Mouse (Mus musculus): ENCODE results near the gene Cd84. TPM values are rescaled to one million over a fixed set of nuclear protein-coding genes. Genes with fewer than 3 reads are reported as not detected.

Gene Cd84
- polyA plus RNA-seq, 1 experiment, result 384 TPM

GRCm38 (mm10) chr1:171924900-171925299 is 85.4 kb downstream of the Cd84 start:
- no peak overlapping the region for H3K27ac ChIP-seq (ENCODE audit: insufficient read depth, low read depth, low read length)
- TF ChIP-seq POLR2A (IDR thresholded peaks at IDR 0.05; ENCODE audit: borderline replicate concordance, low read depth, low read length) (no peak), CTCF (IDR thresholded peaks at IDR 0.05; ENCODE audit: low read depth, low read length) (no peak)
- H3K4me3 ChIP-seq (ENCODE audit: insufficient read depth, low read length), result no peak overlapping the region
- no peaks in the 10 kb centered on the region for H3K4me1 ChIP-seq (ENCODE audit: control insufficient read depth, insufficient read depth, low read length)

GRCm38 (mm10) chr1:171933851-171934250 is 94.4 kb downstream of the Cd84 start:
- Histone ChIP-seq H3K4me1 (ENCODE audit: control insufficient read depth, insufficient read depth, low read length) (no peaks in the 10 kb centered on the region), H3K4me3 (ENCODE audit: insufficient read depth, low read length) (no peak overlapping the region), H3K27ac (ENCODE audit: insufficient read depth, low read depth, low read length) (no peak overlapping the region)
- no peak for TF ChIP-seq POLR2A (IDR thresholded peaks at IDR 0.05; ENCODE audit: borderline replicate concordance, low read depth, low read length)
- no peak for TF ChIP-seq CTCF (IDR thresholded peaks at IDR 0.05; ENCODE audit: low read depth, low read length)

- no peaks in the 10 kb centered on the region for H3K4me1 ChIP-seq (ENCODE audit: control insufficient read depth, insufficient read depth, low read length)
- H3K27ac ChIP-seq (ENCODE audit: insufficient read depth, low read depth, low read length), result no peak overlapping the region
- TF ChIP-seq CTCF (IDR thresholded peaks at IDR 0.05; ENCODE audit: low read depth, low read length), result no peak
- TF ChIP-seq POLR2A (IDR thresholded peaks at IDR 0.05; ENCODE audit: borderline replicate concordance, low read depth, low read length), result no peak
- H3K4me3 ChIP-seq (ENCODE audit: insufficient read depth, low read length), result no peak overlapping the region
Measured at GRCm38 (mm10) chr1:171938952-171939948, 99.8 kb downstream of the Cd84 start.

Other genes with a start within 250 kb of the Cd84 start
- 249 and 274 TPM in 2 replicates for gene Ly9, start 232.3 kb upstream of the Cd84 start, polyA plus RNA-seq (2012; ENCODE audit: insufficient read depth, insufficient read length, missing spikeins)
- gene Slamf7, start 186.7 kb upstream of the Cd84 start, polyA plus RNA-seq (2012; ENCODE audit: insufficient read depth, insufficient read length, missing spikeins), result 177 and 179 TPM in 2 replicates
- gene Cd48, start 157.7 kb upstream of the Cd84 start, polyA plus RNA-seq (2012; ENCODE audit: insufficient read depth, insufficient read length, missing spikeins), result 346 and 376 TPM in 2 replicates
- not detected in 2 replicates for gene Slamf1, start 72.6 kb upstream of the Cd84 start, polyA plus RNA-seq (2012; ENCODE audit: insufficient read depth, insufficient read length, missing spikeins)
- 32.2 and 33.8 TPM in 2 replicates for gene Gm10521, start 56.0 kb downstream of the Cd84 start, polyA plus RNA-seq (2012; ENCODE audit: insufficient read depth, insufficient read length, missing spikeins)
- 0.83 and 0.94 TPM in 2 replicates for gene Slamf6, start 77.8 kb downstream of the Cd84 start, polyA plus RNA-seq (2012; ENCODE audit: insufficient read depth, insufficient read length, missing spikeins)
- 0.74 and 1.2 TPM in 2 replicates for gene Vangl2, start 188.7 kb downstream of the Cd84 start, polyA plus RNA-seq (2012; ENCODE audit: insufficient read depth, insufficient read length, missing spikeins)
- gene Nhlh1, start 217.9 kb downstream of the Cd84 start, polyA plus RNA-seq (2012; ENCODE audit: insufficient read depth, insufficient read length, missing spikeins), result not detected in 2 replicates
- 159 and 167 TPM in 2 replicates for gene Copa, start 242.8 kb downstream of the Cd84 start, polyA plus RNA-seq (2012; ENCODE audit: insufficient read depth, insufficient read length, missing spikeins)
- 142 and 144 TPM in 2 replicates for gene Ncstn, start 243.1 kb downstream of the Cd84 start, polyA plus RNA-seq (2012; ENCODE audit: insufficient read depth, insufficient read length, missing spikeins)

Measured in bone marrow macrophage, adult 2 months (primary cell).